Mouse (Mus musculus) MEL (cell line): ENCODE data around the gene Cd207. TPM values are rescaled to one million over a fixed set of nuclear protein-coding genes. Genes with fewer than 3 reads are reported as not detected.
A peak's percentile ranks its signal among the peaks of the same experiment; 100 is the strongest.

ENCODE experiments used
- DNase-seq: peaks from one replicate; pipeline ENCODE4 v3.0.0; 2011; ENCODE audit warnings: low read depth, low spot score
- H3K27ac ChIP-seq: 2 replicates; pipeline ENCODE4 v1.5.1; 2012; ENCODE audit warnings: low read depth, mild to moderate bottlenecking, control low read depth, low read length, moderate library complexity; ENCODE audit not compliant: control insufficient read depth
- H3K27me3 ChIP-seq, 2 experiments: fragments of 150-350 bp in 1 of 2; sonication (generic) in 1 of 2; 2 replicates each; pipeline ENCODE4 v1.6.1; 2012; ENCODE audit warnings: low read length in 2 of 2, mild to moderate bottlenecking in 2 of 2, improper control_type of control experiment in 1 of 2, moderate library complexity in 1 of 2; ENCODE audit not compliant: insufficient read depth in 2 of 2, control insufficient read depth in 1 of 2
- H3K36me3 ChIP-seq, 2 experiments: 2 replicates each; pipeline ENCODE4 v1.6.1; 2012 to 2014; ENCODE audit warnings: low read length in 2 of 2, improper control_type of control experiment in 1 of 2, inconsistent platforms in 1 of 2, mild to moderate bottlenecking in 1 of 2; ENCODE audit not compliant: insufficient read depth in 2 of 2, control insufficient read depth in 1 of 2
- H3K4me1 ChIP-seq, 2 experiments: fragments of 150-350 bp in 1 of 2; sonication (generic) in 1 of 2; 2 replicates each; pipeline ENCODE4 v1.6.1; 2012; ENCODE audit warnings: low read length in 2 of 2, improper control_type of control experiment in 1 of 2, mild to moderate bottlenecking in 1 of 2; ENCODE audit not compliant: insufficient read depth in 2 of 2, control insufficient read depth in 1 of 2
- H3K4me3 ChIP-seq, 2 experiments: fragments of 150-350 bp in 1 of 2; sonication (generic) in 1 of 2; 2 replicates each; pipeline ENCODE4 v1.5.1; 2012; ENCODE audit warnings: low read depth in 2 of 2, low read length in 2 of 2, mild to moderate bottlenecking in 2 of 2, moderate library complexity in 2 of 2, control low read depth in 1 of 2, improper control_type of control experiment in 1 of 2; ENCODE audit not compliant: control insufficient read depth in 1 of 2, insufficient read depth in 1 of 2
- H3K79me2 ChIP-seq: 2 replicates; pipeline ENCODE4 v1.6.1; 2012; ENCODE audit warnings: mild to moderate bottlenecking, low read length, moderate library complexity; ENCODE audit not compliant: control insufficient read depth, poor library complexity, insufficient read depth
- H3K9ac ChIP-seq: 2 replicates; pipeline ENCODE4 v1.6.1; 2012; ENCODE audit warnings: low read depth, mild to moderate bottlenecking, control low read depth, low read length, moderate library complexity; ENCODE audit not compliant: control insufficient read depth, poor library complexity, severe bottlenecking
- H3K9me3 ChIP-seq: fragments of 150-350 bp; sonication (generic); replicated peaks from 2 replicates; pipeline ENCODE4 v1.6.1; 2012; ENCODE audit warnings: mild to moderate bottlenecking, low read length, improper control_type of control experiment, moderate library complexity; ENCODE audit not compliant: insufficient read depth
- BHLHE40 ChIP-seq: IDR thresholded peaks from 2 replicates; pipeline ENCODE4 v1.6.1; 2012; ENCODE audit warnings: low read depth, mild to moderate bottlenecking, inconsistent platforms, low read length, improper control_type of control experiment, borderline replicate concordance
- CTCF ChIP-seq, 3 experiments: IDR thresholded peaks in 2 of 3; conservative IDR thresholded peaks in 1 of 3; 2 replicates each; pipeline ENCODE4 v1.5.1; 2011 to 2012; ENCODE audit warnings: low read length in 3 of 3, low read depth in 2 of 3, mild to moderate bottlenecking in 2 of 3, improper control_type of control experiment in 1 of 3, inconsistent platforms in 1 of 3, mixed read lengths in 1 of 3, moderate library complexity in 1 of 3; ENCODE audit not compliant: control insufficient read depth in 1 of 3, insufficient read depth in 1 of 3, poor library complexity in 1 of 3, severe bottlenecking in 1 of 3
- E2F4 ChIP-seq: IDR thresholded peaks from 2 replicates; pipeline ENCODE4 v1.6.1; 2011; ENCODE audit warnings: low read depth, low read length, improper control_type of control experiment, borderline replicate concordance
- EP300 ChIP-seq, 2 experiments: IDR thresholded peaks; 2 replicates each; pipeline ENCODE4 v1.6.1; 2011; ENCODE audit warnings: improper control_type of control experiment in 2 of 2, low read length in 2 of 2, low read depth in 1 of 2, mild to moderate bottlenecking in 1 of 2
- GABPA ChIP-seq: IDR thresholded peaks from 2 replicates; pipeline ENCODE4 v1.6.1; 2012; ENCODE audit warnings: low read depth, mild to moderate bottlenecking, inconsistent platforms, low read length, improper control_type of control experiment, moderate library complexity
- GATA1 ChIP-seq: IDR thresholded peaks from 2 replicates; pipeline ENCODE4 v1.6.1; 2011; ENCODE audit warnings: low read depth, low read length, improper control_type of control experiment
- HCFC1 ChIP-seq: IDR thresholded peaks from 2 replicates; pipeline ENCODE4 v1.6.1; 2012; ENCODE audit warnings: low read depth, mild to moderate bottlenecking, inconsistent platforms, low read length, improper control_type of control experiment, moderate library complexity
- JUND ChIP-seq: IDR thresholded peaks from 2 replicates; pipeline ENCODE4 v1.6.1; 2011; ENCODE audit warnings: low read depth, mild to moderate bottlenecking, improper control_type of control experiment, low read length
- MAX ChIP-seq: IDR thresholded peaks from 2 replicates; pipeline ENCODE4 v1.6.1; 2011; ENCODE audit warnings: low read length, improper control_type of control experiment
- MYB ChIP-seq: IDR thresholded peaks from 2 replicates; pipeline ENCODE4 v1.6.1; 2011; ENCODE audit warnings: mild to moderate bottlenecking, low read depth, low read length, improper control_type of control experiment
- NELFE ChIP-seq: IDR thresholded peaks from 2 replicates; pipeline ENCODE4 v1.6.1; 2011; ENCODE audit warnings: low read depth, low read length, improper control_type of control experiment
- NRF1 ChIP-seq: IDR thresholded peaks from 2 replicates; pipeline ENCODE4 v1.6.1; 2014; ENCODE audit warnings: low read depth, mild to moderate bottlenecking, inconsistent platforms, low read length, improper control_type of control experiment, moderate library complexity; ENCODE audit not compliant: poor library complexity, insufficient read depth, severe bottlenecking
- POLR2AphosphoS5 ChIP-seq: IDR thresholded peaks from 2 replicates; pipeline ENCODE4 v1.6.1; 2012; ENCODE audit warnings: low read depth, borderline replicate concordance, mild to moderate bottlenecking, inconsistent platforms, low read length, moderate library complexity, mixed read lengths
- RCOR1 ChIP-seq: IDR thresholded peaks from 2 replicates; pipeline ENCODE4 v1.6.1; 2012; ENCODE audit warnings: low read depth, mild to moderate bottlenecking, inconsistent platforms, low read length, improper control_type of control experiment
- UBTF ChIP-seq: IDR thresholded peaks from 2 replicates; pipeline ENCODE4 v1.6.1; 2012; ENCODE audit warnings: low read depth, mild to moderate bottlenecking, inconsistent platforms, low read length, improper control_type of control experiment, moderate library complexity, borderline replicate concordance; ENCODE audit not compliant: insufficient read depth
- USF1 ChIP-seq: IDR thresholded peaks from 2 replicates; pipeline ENCODE4 v1.6.1; 2014; ENCODE audit warnings: low read depth, mild to moderate bottlenecking, inconsistent platforms, low read length, improper control_type of control experiment, moderate library complexity
- ZNF384 ChIP-seq: IDR thresholded peaks from 2 replicates; pipeline ENCODE4 v1.6.1; 2012; ENCODE audit warnings: low read depth, mild to moderate bottlenecking, inconsistent platforms, low read length, improper control_type of control experiment
- polyA plus RNA-seq, 2 experiments: library from polyadenylated mRNA; stranded (reverse) in 1 of 2; unstranded in 1 of 2; fragments of >175 nt in 1 of 2; fragments of >200 nt in 1 of 2; gene quantifications; 2 replicates each; pipeline versions ENCODE4 v1.2.1 to v1.2.4; 2012; ENCODE audit warnings: low replicate concordance in 2 of 2, low read depth in 1 of 2; ENCODE audit not compliant: insufficient read length in 2 of 2, insufficient read depth in 1 of 2, missing spikeins in 1 of 2
- total RNA-seq: library from RNA; depleted of rRNA; stranded (reverse); fragments of 300-350 nt; gene quantifications from 2 replicates; pipeline ENCODE4 v1.2.3, GENCODE M21; 2012

Gene Cd207
- total and polyA plus RNA-seq, 3 experiments, result not detected

DNA sequence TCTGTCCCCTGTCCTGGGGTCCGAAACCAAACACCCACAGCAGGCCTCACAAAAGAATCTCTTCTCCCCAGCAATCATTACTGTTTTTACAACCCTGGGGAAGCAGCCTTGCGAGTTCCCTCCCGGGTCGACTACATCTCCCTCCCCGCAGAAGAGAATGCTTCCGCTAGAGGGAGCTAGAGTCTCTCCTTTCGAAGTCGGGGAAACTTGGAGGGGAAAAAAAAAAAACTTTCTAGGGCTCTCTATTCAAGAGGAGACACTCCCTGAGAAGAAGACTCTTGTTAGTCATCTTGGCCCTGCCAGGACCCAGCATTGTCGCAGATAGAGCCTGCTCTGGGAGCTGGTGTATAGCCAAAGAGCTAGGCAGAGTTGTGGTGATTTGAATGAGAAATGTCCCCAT is 16.2 kb upstream of the Cd207 start (continued):
- no peak for TF ChIP-seq RCOR1

DNA sequence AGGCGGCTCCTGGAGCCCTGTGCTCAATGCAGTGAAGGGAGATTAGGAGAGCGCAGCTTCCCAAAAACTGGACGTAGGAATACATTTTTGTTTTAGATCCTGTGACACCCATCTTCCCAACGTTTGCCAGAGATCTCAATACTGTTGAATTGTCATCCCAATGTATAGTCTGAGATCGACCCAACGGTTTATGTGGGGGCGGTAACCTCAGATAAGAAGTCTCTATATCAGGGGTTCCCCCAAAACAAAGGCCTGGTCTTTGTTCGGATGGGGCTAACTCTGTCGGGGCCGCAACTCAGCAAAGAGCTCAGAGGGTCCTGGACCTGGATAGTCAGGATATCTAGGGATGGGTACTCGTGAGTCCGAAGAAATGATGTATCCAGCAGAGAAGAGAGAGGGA is 15.3 kb upstream of the Cd207 start:
- Histone ChIP-seq H3K4me1 (peaks cover 2 to 17% of the 10 kb centered on the region in 2 experiments; a peak in 3 of 4 replicates), H3K9me3 (no peaks in the 10 kb centered on the region), H3K79me2 (no peaks in the 10 kb centered on the region), H3K27ac (no peak overlapping the region), H3K36me3 (peaks cover 0 to 3% of the 10 kb centered on the region in 2 experiments; a peak in 2 of 4 replicates), H3K9ac (peak overlapping the region; percentile 40), H3K27me3 (peaks cover 1 to 7% of the 10 kb centered on the region in 2 experiments), H3K4me3 (peak overlapping the region; percentile 43 to 65)
- peak; percentile 51 for DNase-seq
- TF ChIP-seq EP300 (IDR thresholded peaks at IDR 0.05; ENCODE audit: low read depth in 1 of 2, low read length in 2 of 2) (peak in 1 of 2 experiments; percentile 66; a peak in 2 of 4 replicates), NRF1 (no peak), USF1 (0 out of 2 replicates have a peak, but pooled peaks have one; percentile 38), GATA1 (peak; percentile 27; the same call in 1 of the 2 replicates)

DNA sequence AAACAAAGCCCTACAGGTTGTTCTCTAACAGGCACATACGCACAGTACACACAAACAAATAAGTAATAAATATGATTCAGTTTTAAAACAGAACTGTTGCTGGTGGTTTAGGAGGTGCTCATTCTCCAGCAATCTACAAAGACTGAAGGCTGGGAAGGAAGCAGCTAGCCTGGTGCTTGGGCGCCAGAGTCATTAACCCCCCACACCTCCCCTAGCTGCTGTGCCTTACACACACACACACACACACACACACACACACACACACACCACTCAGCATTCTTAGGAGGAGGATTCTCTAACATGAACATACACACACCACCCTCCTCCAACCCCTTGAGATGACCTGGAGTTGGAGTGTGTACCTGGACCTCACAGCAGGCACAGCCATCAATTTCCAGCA is 13.3 kb upstream of the Cd207 start:
- Histone ChIP-seq H3K27ac (no peak overlapping the region), H3K36me3 (no peaks in the 10 kb centered on the region; a peak in 1 of 4 replicates), H3K79me2 (no peaks in the 10 kb centered on the region), H3K4me1 (peaks cover 0 to 9% of the 10 kb centered on the region in 2 experiments; a peak in 2 of 4 replicates), H3K9ac (no peak overlapping the region), H3K27me3 (peaks cover 6 to 21% of the 10 kb centered on the region in 2 experiments), H3K4me3 (no peak overlapping the region), H3K9me3 (no peaks in the 10 kb centered on the region)
- no peak for DNase-seq
- no peak for TF ChIP-seq E2F4
- no peak for TF ChIP-seq POLR2AphosphoS5
- no peak for TF ChIP-seq CTCF (IDR thresholded peaks at IDR 0.05 in 2 of 3, conservative IDR thresholded peaks at IDR 0.05 in 1 of 3; ENCODE audit: control insufficient read depth in 1 of 3, insufficient read depth in 1 of 3, low read depth in 2 of 3, low read length in 3 of 3, poor library complexity in 1 of 3, severe bottlenecking in 1 of 3)
- no peak for TF ChIP-seq NELFE
- TF ChIP-seq GABPA, result no peak
- no peak for TF ChIP-seq JUND
- no peak for TF ChIP-seq MYB
- TF ChIP-seq UBTF, result no peak
- TF ChIP-seq HCFC1, result no peak
- TF ChIP-seq BHLHE40, result no peak
- TF ChIP-seq ZNF384, result no peak
- TF ChIP-seq MAX, result no peak
